Mouse (Mus musculus) layer of hippocampus, adult 9-11 months (tissue): ENCODE measurements around the gene Cask.
A peak's percentile ranks its signal among the peaks of the same experiment; 100 is the strongest.
"Not testable (repeated sequence)": the region's sequence is repeated elsewhere in the genome, so short reads cannot be mapped to it uniquely, and the experiment has no call there.

Source experiments
- DNase-seq: peaks from one replicate; pipeline ENCODE4 v3.0.0; 2022

The Cask gene

DNA sequence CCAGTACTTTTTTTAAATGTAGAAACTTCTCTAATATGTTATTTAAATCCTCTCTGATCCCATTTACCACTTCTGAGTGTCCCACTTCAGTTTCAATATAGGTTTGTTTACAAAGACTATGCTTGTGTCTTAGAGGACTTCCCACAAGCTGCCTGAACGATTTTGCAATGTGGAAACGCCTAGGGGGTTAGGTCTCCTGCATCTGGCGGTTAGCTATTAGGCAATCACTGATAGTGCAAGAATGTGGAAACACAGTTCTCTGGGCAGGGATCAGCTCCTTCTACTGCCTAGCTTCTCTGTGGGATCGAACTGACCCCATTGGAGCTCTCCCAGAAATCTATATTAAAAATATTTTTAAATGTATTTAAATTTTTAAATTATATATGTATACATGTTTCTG is at the start of gene Cask:
Cask (minus strand) TSS at position 83 of the 400 bp plus-strand sequence.
- DNase-seq, result peak; percentile 13

DNA sequence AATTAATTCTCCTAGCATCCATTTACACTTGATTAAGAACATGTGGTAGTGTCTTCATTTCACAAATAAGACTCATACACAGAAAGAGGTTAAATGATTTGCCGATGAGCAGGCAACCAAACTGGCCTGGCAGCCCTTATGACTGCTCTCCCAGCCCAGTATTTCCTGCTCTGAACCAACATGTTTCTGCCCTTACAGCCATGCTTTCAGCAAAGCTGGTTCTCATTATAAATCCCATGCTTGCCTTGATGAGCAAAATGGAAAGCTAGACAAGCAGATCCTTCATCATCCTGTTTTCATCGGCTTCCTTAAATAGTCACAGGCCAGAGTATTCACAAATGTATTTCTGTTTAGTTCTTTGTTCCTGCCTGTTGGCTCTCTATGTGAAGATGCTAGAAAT is 38.8 kb upstream of the Cask start:
- DNase-seq, result no peak

DNA sequence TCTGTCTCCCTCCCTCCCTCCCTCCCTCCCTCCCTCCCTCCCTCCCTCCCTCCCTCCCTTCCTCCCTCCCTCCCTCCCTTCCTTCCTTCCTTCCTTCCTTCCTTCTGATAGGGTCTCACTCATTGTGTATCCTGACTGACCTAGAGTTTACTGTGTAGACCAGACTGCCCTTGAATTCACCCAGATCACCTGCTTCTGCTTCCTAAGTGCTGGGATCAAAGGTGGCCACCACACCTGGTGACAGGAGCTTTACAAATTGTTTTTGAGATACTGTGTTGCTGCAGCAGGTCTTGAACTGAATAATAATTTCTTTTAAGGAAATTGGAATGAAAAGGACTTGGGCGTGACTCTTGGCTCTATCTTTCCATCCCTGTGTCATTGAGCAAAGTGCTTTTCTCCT is 33.2 kb upstream of the Cask start:
- DNase-seq, result no peak

DNA sequence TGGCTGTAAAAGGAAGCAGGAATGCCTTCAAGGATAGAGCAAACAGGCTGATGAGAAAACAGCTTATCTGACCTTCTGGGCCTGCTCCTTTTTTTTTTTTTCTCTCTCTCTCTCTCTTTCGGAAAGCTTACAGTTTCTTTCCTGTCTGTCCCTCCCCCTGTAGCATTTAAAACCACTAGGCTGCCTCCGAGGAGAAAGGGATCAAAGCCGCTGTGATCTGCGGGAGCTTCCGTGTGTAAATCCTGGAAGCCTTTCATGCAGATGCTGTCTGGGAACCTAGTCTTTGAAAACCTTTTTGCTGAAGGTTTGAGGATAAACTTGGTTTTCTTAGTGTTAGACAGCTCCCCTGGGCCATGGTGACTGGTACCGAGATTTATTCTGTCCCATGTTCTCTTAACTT is 30.8 kb upstream of the Cask start:
- DNase-seq, result no peak

DNA sequence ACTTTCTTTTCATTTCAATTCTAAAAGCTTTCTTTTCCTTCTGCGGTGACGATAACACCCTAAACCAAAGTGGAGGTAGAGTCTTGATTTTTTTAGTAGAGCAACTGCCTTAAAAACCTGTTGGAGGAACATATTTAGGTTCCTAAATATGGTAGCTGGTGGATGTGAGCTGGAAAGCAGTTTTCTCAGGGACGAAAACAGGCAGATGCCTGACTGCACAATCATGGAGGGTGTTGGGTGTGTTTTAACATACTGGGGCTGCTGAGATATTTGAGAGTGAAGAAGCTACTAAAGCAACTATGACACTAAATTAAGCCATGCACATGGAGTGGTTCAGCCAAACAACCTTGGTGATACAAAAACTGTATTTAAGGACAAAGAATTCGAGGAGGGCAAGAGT is 9.0 kb upstream of the Cask start:
- no peak for DNase-seq

DNA sequence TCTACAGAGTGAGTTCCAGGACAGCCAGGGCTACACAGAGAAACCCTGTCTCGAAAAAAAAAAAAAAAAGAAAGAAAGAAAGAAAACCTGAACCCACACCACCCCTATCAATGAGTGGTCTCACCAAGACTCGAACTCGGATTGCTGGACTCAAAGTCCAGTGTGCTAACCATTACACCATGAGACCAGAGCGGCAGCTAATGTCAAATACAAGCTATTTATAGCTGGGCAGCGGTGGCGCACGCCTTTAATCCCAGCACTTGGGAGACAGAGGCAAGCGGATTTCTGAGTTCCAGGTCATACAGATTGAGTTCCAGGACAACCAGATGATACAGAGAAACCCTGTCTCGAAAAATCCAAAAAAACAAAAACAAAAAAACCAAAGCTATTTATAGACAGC is 7.9 kb upstream of the Cask start:
- DNase-seq, result no peak

DNA sequence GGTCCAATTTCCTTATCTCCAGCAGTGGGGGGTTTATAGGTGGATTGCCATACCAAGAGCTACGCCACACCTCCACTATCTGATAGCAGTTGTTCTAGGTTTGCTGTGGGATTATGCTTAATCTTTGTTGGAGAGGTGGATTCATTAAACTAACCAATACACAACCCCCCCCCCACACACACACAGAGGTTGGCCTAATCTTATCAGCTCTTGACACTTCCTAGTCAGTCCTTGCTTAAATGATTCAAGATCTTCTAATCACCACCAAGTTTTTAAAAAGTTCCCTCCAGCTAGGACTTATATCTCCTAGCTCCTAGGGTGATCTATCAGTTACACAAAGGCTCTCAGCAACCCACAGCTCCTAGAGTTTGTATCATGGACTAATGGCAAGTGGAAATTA is 2.7 kb downstream of the Cask start:
- DNase-seq, result no peak

DNA sequence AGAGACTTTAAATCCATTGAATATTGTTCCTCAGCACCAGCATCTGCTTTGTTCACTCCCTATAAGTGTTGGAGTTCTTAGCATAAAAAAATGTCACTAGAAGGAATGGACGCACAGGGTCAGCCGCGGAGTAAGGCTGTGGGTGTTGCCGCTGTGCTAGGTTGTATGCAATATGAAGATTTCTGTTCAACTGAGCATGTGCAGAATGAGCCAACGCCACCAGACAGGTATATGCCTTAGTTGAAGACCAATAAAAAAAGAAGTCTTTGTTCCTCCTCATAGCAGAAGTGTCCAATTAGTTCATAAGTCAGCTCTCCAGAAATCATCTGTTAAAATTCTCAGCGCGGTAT is 3.7 kb downstream of the Cask start:
- peak; percentile 16 for DNase-seq

DNA sequence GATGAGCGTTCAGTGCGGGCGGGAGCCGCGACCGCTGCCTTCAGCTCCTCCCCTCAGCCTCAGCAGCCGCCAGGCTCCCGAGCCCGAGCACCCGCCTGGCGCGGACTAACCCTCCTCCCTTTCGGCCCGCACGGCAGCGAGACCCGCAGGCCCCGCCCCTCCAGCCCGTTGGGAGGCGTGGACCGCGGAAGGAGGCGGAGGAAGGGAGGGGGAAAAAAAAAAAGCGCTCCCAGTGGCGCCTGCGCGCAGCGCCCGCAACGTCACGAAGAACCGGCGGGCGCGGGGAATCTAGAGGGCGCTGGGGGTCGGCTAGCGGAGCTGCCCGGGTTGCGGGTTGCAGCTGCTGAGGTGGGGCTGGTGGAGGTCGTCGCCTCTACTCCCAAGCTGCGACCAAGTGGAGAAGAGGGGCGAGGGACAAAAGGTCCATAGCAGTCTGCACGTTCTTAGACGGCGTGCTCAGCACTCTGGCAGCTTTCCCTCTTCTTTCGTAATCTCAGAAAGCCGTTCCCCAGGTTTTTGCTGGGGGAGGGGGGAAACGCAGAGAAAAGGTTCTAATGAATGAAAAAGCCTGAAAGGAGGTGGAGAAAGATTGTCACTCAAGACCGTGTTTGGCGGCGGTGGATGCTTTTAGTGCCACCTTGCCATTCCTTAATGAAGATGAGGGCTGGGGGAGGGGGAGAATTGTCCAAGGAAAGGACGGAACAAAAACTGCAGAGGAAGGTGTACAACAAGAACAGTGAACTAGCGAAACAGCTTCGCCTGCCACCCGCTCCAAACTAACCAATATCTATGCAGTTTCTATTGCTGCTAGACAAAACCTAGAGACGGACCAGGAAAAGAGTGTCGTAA is 4.3 kb downstream of the Cask start:
- DNase-seq, result peak; percentile 92

DNA sequence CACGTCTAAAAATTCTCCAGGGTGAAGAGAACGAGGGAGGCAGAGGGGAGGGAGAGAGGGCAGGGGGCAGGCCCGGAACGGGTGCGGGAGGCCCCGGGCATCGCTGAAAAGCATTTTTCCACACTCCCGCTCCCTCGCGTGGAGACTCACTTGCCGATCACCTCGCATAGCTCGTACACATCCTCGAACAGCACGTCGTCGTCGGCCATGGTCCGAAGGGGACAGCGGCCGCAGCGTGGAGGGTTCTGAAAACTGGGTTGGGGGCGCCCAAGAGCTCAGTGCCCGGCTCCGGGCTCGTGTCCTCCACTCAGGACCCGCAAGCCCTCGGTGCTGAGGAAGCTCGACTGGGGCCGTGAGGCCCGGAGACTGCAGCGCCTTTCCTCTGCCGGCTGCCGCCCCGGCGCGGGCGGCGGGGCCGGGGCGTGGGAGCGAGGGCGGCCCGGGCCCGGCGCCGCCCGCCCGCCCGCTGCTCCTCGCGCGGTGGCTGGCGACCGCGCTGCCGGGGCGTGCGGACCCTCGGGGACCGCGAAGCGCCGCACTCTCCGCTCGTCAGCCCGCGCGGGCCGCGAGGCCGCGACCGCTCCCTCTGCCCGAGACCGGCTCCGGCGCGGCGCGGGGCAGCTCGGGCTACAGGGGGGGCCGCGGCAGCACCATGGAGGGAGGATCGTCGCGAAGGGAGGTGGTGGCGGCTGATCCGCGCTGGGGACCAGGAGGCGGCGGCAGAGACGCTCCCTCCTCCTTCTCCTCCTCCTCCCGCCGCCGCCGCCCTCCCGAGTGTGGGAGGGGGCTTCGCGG is 5.1 kb downstream of the Cask start:
- peak; percentile 14 for DNase-seq

DNA sequence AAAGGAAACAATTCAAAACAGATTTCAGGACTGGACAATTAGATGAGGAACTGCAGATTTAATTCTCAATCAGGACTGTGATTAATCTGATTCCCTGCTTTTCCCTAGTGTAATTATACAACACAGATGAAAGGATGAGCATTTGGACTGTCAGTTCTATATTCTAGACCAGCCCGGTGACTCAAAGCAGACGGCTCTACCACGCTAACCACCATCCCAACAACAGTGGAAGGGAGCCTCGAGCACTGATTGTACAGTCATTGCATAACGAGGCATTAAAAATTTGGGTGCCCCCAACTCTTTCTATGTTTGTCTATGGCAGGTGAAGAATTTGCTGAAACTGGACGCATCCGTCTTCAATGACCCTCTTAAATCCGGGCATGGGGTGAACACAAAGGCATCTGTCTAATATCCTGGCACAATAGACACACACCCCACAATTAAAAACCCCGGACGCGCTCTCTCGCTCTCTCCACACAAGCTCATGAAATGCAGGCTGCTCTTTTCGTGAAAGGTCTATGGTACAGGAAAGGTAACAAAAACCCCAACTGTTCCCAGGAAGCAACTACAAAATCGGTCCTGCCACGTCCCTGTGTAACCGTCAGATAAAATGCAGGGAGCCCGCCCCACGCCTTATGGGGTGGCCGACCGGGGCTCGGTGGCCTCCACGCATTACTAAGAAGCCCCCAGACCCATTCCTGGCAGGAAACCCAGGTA is 5.9 kb downstream of the Cask start:
- DNase-seq, result peak; percentile 3

DNA sequence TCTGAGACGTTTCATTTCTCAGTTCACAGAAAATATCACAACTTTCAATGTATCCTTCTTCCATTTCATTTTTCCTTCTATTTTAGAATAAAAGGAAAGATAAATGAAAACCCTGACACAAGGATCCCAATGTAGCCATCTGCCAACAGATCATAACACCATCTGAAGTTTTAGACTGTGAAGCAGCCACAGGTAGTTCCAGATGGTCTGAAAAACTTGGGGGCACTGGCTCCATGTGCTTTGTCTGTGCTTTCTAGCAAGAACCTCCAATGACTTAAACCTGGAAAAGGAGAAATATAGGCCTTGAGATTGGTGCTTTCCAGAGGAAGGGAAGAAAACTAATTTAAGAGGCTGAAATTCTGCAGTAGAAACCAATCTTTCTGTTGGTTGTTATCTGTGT is 28.4 kb downstream of the Cask start:
- peak; percentile 22 for DNase-seq

DNA sequence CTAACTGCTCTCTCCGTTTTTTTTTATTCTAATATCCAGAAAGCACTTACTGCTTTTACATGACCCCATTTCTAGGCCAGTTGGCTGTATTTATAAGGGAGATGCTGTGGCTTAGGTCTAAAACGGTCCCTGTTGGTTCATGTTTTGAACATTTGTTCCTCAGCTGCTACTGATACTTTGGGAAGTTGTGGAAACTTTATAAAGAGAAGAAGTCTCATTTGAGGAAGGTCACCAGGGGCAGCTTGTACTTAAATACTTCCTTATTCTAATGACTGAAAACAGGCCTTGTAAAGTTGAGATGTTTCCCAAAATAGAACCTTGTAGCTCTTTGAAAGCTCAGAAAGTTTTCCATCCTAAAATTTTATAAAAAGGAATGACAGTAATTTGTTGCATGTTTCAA is 52.4 kb downstream of the Cask start:
- DNase-seq, result no peak

DNA sequence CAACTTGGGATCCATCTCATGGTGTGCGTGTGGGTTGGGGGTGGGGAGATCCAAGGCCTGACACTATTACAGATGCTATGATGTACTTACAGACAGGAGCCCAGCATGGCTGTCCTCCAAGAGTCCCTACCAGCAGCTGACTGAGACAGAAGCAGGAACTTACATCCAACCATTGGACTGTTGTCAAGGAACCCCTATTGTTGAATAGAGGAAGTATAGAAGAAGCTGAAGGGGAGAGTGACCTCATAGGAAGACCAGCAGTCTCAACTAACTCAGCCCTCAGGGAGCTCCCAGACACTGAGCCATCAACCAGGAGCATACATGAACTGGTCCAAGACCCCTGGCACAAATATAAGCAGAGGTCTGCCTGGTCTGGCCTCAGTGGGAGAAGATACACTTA is 85.5 kb downstream of the Cask start:
- no peak for DNase-seq

DNA sequence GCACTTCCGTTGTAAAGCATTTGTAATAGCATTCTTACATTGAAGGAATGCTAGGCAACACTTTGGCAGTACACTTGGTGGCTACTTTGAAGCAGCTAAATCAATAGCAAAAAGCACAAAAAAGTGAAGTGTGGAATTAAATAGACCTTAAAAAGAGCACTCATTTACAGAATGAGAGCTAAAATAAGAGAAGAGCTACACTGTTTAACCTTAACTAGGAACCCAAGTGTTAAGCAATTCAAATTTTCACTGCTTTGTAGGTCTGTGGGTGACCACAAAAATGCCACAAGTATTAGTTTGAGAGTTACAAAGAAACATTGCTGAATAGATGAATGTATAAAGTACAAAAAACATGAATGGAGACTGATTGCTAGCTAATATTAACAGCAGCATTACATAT is 86.1 kb downstream of the Cask start:
- no peak for DNase-seq

DNA sequence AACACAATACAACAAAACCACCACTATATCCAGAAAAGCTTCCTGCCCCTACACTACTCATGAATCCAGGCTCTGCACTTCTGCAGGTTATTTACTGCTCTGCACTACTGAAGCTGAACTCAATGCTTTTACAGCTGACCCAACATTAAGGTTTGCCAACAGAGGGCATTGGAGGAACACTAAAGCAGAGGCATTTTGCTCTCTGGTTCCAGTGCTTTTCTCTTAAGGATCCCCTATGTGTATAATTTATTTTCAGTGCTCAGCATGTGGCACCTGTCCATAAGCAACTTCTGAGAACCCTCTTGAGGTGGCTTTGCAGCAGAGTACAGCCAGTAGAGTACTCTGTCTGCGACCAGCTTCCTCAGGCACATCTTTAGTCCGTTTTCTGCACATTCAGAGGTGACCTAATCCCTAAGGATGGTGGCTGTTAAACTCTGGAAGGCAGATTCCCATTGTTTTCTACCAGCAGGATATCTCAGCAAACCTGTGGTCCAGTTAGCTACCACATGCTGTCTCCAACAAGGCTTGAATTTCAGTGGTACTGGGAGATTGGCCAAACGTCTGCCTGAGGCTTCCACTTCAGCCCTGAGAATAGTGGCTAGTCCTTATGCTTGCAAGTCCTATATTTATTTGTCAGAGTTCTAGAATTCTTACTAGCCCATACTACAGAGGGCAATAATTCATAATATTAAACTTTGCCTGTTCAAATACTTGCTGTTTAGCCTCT is 93.7 kb downstream of the Cask start:
- DNase-seq, result no peak

DNA sequence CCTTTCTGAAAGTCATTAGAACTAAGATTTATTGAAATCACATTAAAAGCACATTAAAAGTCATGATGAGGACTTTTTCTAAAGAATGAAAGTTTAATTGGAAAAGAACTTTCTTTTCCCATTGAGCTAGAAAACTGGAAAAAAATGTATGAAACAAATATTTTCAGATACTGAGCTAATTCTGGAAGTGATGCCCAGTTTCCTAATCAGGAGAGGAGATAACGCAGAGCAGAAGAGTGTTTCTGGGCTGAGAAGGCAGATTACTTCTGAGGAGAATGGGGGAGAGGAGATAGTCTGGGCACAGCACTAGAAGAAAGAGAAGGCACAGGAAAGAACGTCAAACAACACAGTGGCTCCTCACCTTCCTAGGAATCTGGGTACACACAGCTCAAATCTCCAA is 110.1 kb downstream of the Cask start:
- DNase-seq, result no peak

DNA sequence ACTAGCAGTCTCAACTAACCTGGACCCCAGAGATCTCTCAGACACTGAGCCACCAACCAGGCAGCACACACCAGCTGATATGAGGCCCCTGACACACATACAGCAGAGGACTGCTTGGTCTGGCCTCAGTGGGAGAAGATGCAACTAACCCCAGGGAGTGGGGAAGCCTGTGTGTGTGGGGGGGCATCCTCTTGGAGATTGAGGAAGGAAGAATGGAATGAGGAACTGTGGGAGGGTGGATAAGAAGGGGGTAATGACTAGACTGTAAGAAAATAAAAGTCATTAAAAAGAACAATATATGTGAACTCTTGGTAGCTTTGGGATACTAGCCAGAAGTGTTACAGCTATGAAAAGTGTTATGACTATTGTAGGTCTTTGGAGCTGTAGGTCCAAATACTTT is 120.4 kb downstream of the Cask start:
- not testable (repeated sequence) for DNase-seq

DNA sequence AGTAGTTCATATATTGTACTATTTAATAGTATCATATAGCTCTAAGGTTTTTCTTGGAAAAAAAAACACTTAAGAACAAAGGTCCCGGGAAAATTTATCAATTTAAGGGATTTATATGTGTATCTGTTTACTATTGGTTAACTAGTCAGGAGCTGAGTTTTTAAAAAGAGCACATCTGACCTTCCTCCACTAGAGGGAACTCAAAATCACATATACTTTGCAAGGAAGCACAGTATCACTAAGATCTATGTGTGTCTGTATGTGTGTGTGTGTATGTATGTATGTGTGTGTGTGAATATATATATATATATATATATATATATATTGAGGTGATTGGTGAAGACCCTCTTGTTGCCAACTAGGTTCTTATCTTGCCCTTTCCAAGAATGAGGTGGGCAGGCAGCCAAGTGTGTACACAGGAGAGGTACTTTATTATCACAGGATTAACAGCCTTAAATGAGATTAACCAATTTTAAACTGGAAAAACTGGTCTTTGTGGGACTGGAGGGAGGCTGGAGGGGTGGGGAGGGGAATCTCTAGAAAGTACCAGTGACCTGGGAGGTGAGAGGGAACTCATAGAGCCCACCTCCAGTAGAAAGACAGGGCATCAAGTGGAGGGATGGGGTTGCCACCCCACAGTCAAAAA is 121.2 kb downstream of the Cask start:
- no peak for DNase-seq

DNA sequence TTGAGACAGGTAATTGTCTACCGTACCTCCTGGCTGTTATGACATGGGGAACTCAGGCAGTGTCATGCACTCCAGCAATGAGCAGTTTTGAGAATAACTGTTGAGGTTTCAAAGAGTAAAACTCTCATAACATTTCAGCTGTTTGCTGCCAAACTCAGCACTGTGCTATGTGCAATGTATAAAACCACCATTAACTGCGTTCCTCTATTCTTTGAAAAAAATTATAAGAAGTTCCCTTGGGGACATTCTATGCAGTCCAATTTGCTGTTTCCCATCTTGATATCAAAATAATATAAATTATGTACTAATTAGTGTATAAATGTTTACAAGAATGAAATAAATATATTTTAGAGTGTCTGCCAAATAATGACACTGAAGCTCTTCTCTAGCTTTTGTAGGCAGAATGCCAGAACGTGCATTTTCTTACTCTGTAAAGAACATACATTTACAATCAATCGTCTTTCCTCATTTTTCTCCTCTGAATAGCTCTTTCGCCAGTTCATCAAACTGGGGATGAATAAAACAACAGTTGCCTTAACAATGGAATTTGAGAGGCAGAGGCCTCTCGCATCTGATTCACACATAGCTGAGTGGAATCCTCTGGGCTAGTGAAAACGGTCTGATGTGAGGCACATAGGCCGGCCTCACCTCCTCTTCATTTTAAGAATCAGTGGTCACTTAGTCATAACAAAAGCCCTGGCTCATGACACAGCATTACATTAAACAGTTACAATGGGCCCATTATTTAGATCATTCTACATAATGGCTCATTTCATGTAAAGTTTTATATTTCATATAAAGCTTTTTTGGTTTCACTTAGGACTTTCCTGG is 125.4 kb downstream of the Cask start:
- no peak for DNase-seq

DNA sequence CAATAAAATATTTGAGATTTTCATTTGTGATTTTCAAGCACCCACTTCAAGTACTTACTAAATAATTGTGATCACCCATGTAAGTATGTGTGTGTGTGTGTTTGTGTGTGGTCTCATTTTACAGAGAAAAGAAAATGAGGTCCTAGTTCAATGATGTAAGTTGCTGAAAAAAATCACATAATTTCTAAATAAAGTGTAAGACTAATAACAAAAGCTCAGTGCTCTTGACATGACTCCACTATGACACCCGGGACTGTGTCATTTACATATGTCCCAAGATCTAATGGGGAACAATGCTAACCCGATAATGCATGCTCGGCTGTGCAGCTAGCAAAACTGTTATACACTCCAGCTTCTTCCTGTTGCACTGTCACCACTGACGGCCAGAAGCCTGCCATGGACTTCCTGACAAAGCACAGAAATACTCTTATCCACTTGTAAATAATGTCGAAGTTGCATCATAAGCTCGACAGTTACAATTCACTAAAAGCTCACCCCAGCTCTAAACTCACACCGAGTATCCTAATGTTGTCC is 130.8 kb downstream of the Cask start:
- no peak for DNase-seq
